Mouse (Mus musculus) gastrocnemius, adult 18-20 months (tissue): ENCODE measurements around the gene Fam192a. TPM values are rescaled to one million over a fixed set of nuclear protein-coding genes. Genes with fewer than 3 reads are reported as not detected.

Experiments used
- DNase-seq: peaks from one replicate; pipeline ENCODE4 v3.0.0; 2021; ENCODE audit warnings: low spot score
- total RNA-seq, 2 experiments: library from RNA; stranded (reverse); gene quantifications; 2 replicates each; pipeline ENCODE4 v1.2.3; 2021

Fam192a gene
- total RNA-seq, 2 experiments from 2014 or later = 18.0 to 22.8 TPM

GRCm38 (mm10) chr8:94532873-94533671 is 68.7 kb downstream of the Fam192a start, which contains the start of gene Cpne2:
Gene Cpne2 (plus strand): TSS chr8:94532990.
- DNase-seq = peak; percentile 65

GRCm38 (mm10) chr8:94532525-94532872 is 69.3 kb downstream of the Fam192a start:
- DNase-seq = no peak

DNA sequence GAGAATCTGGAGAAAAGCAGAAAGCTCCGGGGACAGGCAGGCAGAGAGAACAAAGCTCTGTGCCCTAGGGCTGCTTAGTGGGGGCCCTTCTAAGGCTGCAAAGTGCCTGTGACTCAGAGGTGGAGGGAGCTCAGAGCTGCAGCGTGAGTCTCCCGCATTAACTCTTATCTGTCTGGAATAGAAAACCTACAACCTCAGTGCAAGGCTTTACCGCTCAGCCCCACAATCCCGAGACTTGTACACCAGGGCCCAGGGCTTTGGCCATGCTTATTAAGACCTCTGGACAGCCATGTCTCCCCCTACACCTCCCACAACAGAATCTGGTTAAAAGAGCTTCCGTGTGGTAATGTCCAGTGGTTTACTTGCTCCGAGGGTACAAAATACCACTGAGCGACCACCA is 69.8 kb downstream of the Fam192a start:
- no peak for DNase-seq

GRCm38 (mm10) chr8:94530643-94531042 is 71.2 kb downstream of the Fam192a start:
- DNase-seq = no peak

- DNase-seq = no peak
These were observed 71.9 kb downstream of the Fam192a start for GRCm38 (mm10) chr8:94529875-94530274.

- DNase-seq = peak; percentile 64
These were observed 73.6 kb downstream of the Fam192a start for GRCm38 (mm10) chr8:94528245-94528644.

DNA sequence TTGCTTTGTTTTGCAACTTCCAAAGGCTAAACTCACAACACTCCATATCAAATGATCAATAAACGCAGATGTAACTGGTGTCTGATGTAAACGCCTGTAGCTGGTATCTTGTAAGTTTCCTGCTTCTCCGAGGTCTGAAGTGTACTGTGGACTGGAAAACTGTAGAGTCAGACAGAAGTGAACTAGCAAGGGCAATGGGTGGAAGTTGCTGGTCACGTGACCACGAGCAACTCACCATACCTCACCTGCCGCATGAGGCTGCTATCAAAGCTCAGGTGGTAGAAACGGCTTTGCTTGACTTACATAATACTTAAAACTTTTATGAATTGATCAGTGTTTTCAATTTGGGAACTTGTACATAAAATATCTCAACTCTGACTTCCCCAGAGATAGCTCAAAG is 74.6 kb downstream of the Fam192a start:
- no peak for DNase-seq

- no peak for DNase-seq
These were observed 77.2 kb downstream of the Fam192a start for GRCm38 (mm10) chr8:94524554-94524953.

Other genes starting within 250 kb of the Fam192a start
- gene Herpud1, start 215.6 kb downstream of the Fam192a start, total RNA-seq = 100 to 1,000 TPM; 102 to 108 TPM
- under 1 TPM; 0.83 to 0.98 TPM for gene Nlrc5, start 167.6 kb downstream of the Fam192a start, total RNA-seq
- 10 to 100 TPM in 1 of 2 experiments, 1 to 10 TPM in 1; 5.8 to 10.1 TPM for gene Cpne2, start 69.0 kb downstream of the Fam192a start, total RNA-seq
- 1 to 10 TPM; 7.9 TPM for gene Rspry1, start 60 bp downstream of the Fam192a start, total RNA-seq
- 10 to 100 TPM; 50.4 to 54.9 TPM for gene Arl2bp, start 64.6 kb upstream of the Fam192a start, total RNA-seq
- 1 to 10 TPM; 1.3 to 2.0 TPM for gene Pllp, start 94.3 kb upstream of the Fam192a start, total RNA-seq
- gene Ccl22, start 143.6 kb upstream of the Fam192a start, total RNA-seq = not detected
- 1 to 10 TPM in 1 of 2 experiments, under 1 TPM in 1; 0.71 to 1.5 TPM for gene Cx3cl1, start 170.0 kb upstream of the Fam192a start, total RNA-seq
- gene Ccl17, start 208.5 kb upstream of the Fam192a start, total RNA-seq = not detected
- gene Coq9, start 236.3 kb upstream of the Fam192a start, total RNA-seq = 100 to 1,000 TPM; 392 to 399 TPM
- 10 to 100 TPM; 30.8 to 38.8 TPM for gene Ciapin1, start 236.4 kb upstream of the Fam192a start, total RNA-seq